Mouse (Mus musculus): Measurements from ENCODE around the gene Spata32.

The Spata32 gene

GRCm38 (mm10) chr11:103217790-103218516 lies at the start of gene Spata32:
TSS of gene Spata32 (minus strand) at chr11:103218432.
- peak; percentile 79 for DNase-seq

GRCm38 (mm10) chr11:103267346-103268219 lies 49.4 kb upstream of the Spata32 start, which contains the start of gene Map3k14:
TSS of gene Map3k14 (minus strand) at chr11:103267472.
- DNase-seq, result peak; percentile 99

- no peak for DNase-seq
These were observed 48.6 kb upstream of the Spata32 start for GRCm38 (mm10) chr11:103266729-103267345.

GRCm38 (mm10) chr11:103265856-103266255 lies 47.6 kb upstream of the Spata32 start:
- no peak for DNase-seq

GRCm38 (mm10) chr11:103265211-103265610 lies 47.0 kb upstream of the Spata32 start:
- no peak for DNase-seq

DNA sequence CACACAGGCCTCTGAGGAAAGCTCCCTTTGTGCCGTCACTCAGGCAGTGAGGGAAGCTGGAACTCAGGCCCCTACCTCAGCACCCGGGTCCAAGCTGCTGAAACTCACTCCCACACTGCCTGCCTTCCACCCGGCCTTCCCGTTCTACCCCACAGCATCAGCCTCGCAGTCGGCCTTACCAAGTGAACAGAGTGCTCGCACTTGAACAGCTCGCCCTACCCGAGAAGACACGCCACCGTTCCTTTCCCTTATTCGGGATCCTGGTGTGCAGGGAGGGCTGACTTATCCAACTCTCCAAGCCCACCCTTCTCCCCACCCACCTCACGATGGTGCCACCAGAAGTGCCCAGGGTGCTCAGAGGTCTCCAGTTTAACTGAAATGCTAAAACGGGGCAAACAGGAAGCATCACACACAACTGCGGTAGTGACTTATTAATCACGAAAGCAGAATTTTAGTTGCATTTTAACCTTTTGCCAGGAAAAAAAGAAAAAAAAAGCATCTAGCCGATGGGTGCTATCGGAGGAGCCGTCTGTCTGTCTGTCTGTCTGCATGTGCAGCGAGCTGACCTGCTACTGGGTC lies 46.3 kb upstream of the Spata32 start:
- DNase-seq, result no peak

DNA sequence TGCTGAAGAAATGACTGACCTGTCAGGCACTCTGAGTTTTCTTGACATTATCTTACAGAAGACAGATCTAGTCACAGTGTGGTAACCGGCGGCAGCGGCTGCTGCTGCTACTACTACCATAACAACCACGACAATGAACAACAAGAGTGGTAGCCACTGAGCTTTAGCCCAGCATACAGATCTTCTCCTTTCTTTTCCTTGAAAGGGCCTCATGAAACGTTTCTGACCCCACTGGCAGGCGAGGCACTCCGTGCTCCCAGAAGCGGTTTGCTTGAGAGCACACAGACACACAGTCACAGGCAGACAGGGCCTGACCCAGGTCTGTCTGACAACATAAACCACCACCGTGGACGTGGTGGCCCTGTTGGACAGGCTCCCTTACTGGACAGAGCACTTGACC lies 45.3 kb upstream of the Spata32 start:
- DNase-seq, result peak; percentile 33

DNA sequence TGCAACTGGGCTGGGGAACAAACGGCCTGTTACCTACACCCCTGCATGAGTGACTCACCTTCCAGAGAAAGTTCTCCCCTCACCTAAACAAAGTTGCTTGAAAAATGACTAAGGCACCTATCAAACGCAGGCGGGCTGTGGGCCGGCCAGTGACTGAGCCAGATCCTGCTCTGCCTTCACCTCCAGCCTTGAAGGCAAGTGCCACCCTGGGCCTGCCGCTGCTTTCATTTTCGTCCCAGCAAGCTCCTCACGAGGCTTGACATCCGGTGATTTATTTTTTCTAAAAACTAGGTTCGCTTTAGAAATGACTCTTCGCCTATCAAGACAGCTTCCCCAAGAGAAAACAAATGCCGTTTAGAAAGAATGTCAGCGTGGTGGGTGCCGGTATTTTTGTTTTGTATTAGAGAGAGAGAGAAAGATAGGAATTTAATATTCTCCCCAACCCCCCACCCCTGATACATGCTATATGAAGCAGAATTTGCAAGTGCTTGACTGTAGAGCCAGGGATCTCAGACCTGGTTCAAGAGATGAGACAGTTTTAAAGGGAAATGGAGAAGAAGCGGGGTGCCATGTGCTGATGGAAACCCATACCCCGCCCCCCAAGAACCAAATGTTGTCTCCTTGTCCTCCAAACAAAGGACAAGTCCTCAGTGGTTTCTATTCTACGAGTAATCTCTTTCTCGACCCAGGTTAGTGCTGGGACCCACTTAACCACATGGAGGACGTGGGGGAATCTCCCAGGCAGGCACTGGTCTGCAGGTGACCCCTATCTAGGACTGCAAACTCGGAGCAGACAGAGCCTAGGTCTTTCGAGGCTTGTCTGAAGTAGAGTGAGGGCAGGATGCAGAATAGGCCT lies 44.4 kb upstream of the Spata32 start:
- no peak for DNase-seq

GRCm38 (mm10) chr11:103261671-103262411 lies 43.6 kb upstream of the Spata32 start:
- DNase-seq, result no peak

- DNase-seq, result no peak
These were observed 42.4 kb upstream of the Spata32 start for GRCm38 (mm10) chr11:103260515-103261192.

DNA sequence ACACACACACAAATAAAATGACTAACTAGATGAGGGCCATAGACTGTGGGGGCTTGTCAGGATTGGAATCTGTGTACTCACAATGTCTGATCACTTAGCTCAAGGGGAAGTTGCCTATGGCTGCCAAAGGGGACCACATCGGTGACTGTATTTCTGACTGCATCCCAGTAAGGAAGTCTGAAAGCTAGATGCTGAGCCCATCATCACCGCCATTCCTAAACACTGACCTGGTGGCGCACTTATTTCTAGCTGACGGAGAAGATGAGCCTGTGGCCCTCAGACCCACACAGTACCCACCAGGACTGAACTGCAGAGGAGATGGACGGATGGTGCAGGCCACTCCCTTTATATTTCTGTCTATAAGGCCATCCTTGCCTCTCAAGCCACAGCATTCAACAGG lies 41.8 kb upstream of the Spata32 start:
- no peak for DNase-seq

DNA sequence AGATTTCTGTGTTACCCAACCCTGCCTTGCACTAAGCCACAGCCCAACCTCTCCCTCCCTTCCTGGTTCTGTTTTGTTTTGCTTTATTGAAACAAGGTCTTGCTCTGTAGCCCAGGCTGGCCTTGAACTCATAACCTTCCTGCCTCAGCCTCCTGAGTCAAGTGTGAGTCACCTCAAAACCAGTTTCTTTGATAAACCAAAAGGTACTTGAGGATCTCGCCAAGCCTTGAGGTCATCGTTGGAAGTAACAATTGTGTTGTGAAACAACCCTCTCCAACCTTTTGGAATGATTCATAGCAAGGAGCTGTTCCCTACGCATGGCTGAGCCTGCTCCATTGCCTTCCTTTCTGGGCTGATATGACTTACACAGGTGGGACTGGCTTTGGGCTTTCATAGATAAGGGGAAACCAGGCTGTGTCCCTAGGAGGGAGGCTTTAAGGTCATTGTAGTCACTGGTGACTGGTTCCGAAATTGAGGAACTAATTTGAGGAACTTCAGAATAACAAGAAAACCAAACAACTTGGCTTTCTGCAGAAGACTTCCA lies 39.8 kb upstream of the Spata32 start:
- DNase-seq, result no peak

DNA sequence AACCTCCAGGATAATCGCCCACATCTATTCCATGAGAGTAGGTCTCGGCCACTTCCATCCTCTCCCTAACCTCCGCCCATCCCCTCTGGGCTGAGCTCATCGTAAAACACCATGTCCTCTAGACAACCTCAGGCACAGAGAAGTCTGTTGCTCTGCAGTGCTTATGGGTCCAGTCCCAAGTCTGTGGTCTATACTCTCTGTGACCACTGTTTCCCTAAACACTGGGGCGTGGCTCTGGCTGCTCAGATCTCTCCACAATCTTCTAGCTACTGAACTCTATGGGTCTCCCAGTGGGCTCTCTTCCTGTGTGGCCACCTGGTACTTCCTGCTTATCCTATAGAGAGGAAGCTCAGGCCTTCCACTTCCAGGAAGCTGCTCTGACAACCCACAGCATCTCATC lies 35.4 kb upstream of the Spata32 start:
- no peak for DNase-seq

DNA sequence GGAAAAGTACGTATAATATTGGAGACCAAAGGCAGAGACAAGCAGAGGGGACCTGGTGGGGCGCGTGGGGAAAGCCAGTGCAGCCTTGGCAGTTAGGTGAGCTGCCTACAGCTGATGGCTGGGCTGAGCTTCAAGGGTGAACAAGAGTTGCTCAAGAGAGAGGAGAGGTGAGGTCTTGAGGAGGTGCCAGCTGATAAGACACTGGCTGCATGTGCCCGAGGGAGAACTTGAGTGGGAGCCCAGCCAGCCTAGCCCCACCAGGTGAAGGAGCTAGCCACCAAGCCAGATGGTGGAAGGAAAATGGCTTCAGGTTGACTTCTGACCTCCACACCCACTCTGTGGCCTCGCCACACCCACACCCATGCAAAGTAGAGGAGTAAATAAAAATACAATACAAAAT lies 34.1 kb upstream of the Spata32 start:
- no peak for DNase-seq

DNA sequence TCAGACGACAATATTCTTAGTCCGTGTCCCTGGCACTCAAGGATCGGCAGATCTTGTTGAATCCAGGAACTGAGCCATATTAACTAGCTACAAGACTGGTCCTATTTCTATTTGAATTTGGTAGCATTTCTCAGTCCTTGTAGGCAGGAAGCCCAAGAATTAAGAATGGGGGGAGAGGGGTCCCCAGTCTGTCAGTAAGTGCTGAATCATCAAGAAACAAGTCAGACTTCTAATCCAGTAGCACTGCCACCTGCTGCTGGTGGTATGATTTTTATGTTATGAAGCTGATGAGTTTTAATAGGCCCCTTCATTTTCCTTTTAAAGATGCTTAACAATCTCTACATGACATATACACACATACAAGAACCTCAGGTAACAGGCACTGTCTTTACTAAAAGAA lies 32.1 kb upstream of the Spata32 start:
- DNase-seq, result no peak

- DNase-seq, result no peak
These were observed 31.3 kb upstream of the Spata32 start for GRCm38 (mm10) chr11:103249509-103249908.

GRCm38 (mm10) chr11:103248837-103249236 lies 30.6 kb upstream of the Spata32 start:
- DNase-seq, result no peak

- no peak for DNase-seq
These were observed 29.4 kb upstream of the Spata32 start for GRCm38 (mm10) chr11:103247504-103248177.

DNA sequence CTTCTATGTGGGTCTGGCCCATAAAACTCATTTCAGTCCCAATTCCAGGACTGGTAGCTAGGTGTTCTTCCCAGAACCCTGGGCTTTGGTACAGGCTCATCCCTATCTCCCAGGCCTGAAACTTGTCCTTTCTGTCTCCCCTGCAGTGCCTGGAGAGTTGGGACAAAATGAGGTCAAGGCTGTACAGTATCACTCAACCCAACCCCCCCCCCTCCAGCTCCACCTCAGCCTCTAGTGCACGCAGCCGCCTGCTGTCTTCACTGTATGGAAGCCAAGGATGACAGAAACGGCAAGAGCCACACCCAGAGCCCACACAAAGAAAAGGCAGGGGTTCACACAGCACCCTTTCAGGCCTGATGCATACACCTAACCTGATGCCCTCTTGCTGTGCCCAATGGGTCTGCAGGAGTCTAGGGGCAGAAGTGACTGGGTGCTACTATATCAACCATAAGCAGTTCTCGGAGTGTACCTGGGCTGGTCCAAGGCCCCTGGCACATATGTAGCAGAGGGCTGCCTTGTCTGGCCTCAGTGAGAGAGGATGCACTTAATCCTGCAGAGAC lies 28.6 kb upstream of the Spata32 start:
- DNase-seq, result no peak

Measured in embryo, embryonic 11 days (tissue).